Mouse (Mus musculus) midbrain, embryonic 13.5 days (tissue): ENCODE measurements around the gene Tgfb2. TPM values are rescaled to one million over a fixed set of nuclear protein-coding genes. Genes with fewer than 3 reads are reported as not detected.

Experiments
- ATAC-seq: fragments of 200-750 bp; cut with Nextera tagmentation; 2 replicates; pipeline ENCODE4 v1.8.0; 2017; ENCODE audit warnings: mild to moderate bottlenecking, moderate TSS enrichment, moderate library complexity
- H3K27ac ChIP-seq: fragments of 300-500 bp; sonication (generic); 2 replicates; pipeline ENCODE4 v1.5.1; 2015; ENCODE audit warnings: inconsistent platforms, mild to moderate bottlenecking, moderate library complexity
- H3K27me3 ChIP-seq: fragments of 300-500 bp; sonication (generic); 2 replicates; pipeline ENCODE4 v1.6.1; 2015; ENCODE audit warnings: mild to moderate bottlenecking, inconsistent platforms
- H3K36me3 ChIP-seq: fragments of 300-500 bp; sonication (generic); 2 replicates; pipeline ENCODE4 v1.6.1; 2015; ENCODE audit warnings: mild to moderate bottlenecking, inconsistent platforms
- H3K4me1 ChIP-seq: fragments of 300-500 bp; sonication (generic); replicated peaks from 2 replicates; pipeline ENCODE4 v1.6.1; 2015; ENCODE audit warnings: inconsistent platforms
- H3K4me2 ChIP-seq: fragments of 300-500 bp; sonication (generic); replicated peaks from 2 replicates; pipeline ENCODE4 v1.6.1; 2015; ENCODE audit warnings: moderate library complexity, mild to moderate bottlenecking, inconsistent platforms
- H3K4me3 ChIP-seq: fragments of 300-500 bp; sonication (generic); replicated peaks from 2 replicates; pipeline ENCODE4 v1.5.1; 2015; ENCODE audit warnings: mild to moderate bottlenecking, inconsistent platforms
- H3K9ac ChIP-seq: fragments of 300-500 bp; sonication (generic); replicated peaks from 2 replicates; pipeline ENCODE4 v1.6.1; 2015; ENCODE audit warnings: mild to moderate bottlenecking, inconsistent platforms
- H3K9me3 ChIP-seq: fragments of 300-500 bp; sonication (generic); 2 replicates; pipeline ENCODE4 v1.6.1; 2016; ENCODE audit warnings: mild to moderate bottlenecking, inconsistent platforms
- WGBS: fragments of 180-500 bp; shearing (Covaris S2); methylation state at CpG from one replicate; pipeline ENCODE4 v1.1.7; 2015; 5-methylcytosine and 5-hydroxymethylcytosine counted together
- polyA plus RNA-seq: library from polyadenylated mRNA; unstranded; fragments of >200 nt; fragmentation: Nextera tagmentation; extraction: Ambion mirVana; gene quantifications from 2 replicates; pipeline ENCODE4 v1.2.1, GENCODE M21; 2015

Tgfb2 gene
- polyA plus RNA-seq, 1 experiment from 2014 or later, result 11.1 TPM

- WGBS, result 92% methylated on average over 5 of the region's 5 CpGs
- Histone ChIP-seq H3K9ac (no peak overlapping the region), H3K27ac (no peak overlapping the region), H3K9me3 (no peaks in the 10 kb centered on the region), H3K27me3 (no peaks in the 10 kb centered on the region), H3K36me3 (peaks cover 36% of the 10 kb centered on the region), H3K4me2 (no peak overlapping the region), H3K4me1 (no peaks in the 10 kb centered on the region), H3K4me3 (no peak overlapping the region)
- ATAC-seq, result no peak
Measured at GRCm38 (mm10) chr1:186718881-186719280, 13.1 kb upstream of the Tgfb2 start.

- 85% methylated on average over 17 of the region's 17 CpGs for WGBS
Measured at GRCm38 (mm10) chr1:186714980-186715896, 9.4 kb upstream of the Tgfb2 start.

DNA sequence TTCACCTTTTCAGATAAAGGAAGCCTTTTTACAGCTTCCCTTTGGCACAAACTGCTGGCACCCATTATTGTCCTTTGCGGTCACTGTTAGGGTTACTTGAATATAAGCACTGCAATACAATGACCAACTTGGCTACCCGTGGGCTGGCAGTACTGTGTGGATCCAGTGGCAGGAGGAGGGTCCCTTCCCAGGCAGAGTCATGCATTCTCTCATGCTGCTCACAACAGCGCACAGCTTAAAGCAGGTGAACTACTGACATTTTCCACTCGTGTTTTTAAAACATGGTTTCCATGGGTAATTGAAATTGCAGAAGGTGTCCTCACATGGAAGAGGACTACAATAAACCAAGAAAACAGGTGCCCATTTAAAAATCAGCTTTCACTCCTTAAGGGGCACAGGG, 8.4 kb upstream of the Tgfb2 start:
- Histone ChIP-seq H3K4me1 (no peaks in the 10 kb centered on the region), H3K4me3 (no peak overlapping the region), H3K9me3 (no peaks in the 10 kb centered on the region), H3K4me2 (no peak overlapping the region), H3K27ac (no peak overlapping the region), H3K36me3 (peaks cover 16% of the 10 kb centered on the region), H3K9ac (no peak overlapping the region), H3K27me3 (no peaks in the 10 kb centered on the region)
- no peak for ATAC-seq
- WGBS, result 90% methylated on average over 4 of the region's 4 CpGs

More at GRCm38 (mm10) chr1:186714980-186715896, 9.4 kb upstream of the Tgfb2 start:
- Histone ChIP-seq H3K36me3 (peaks cover 27% of the 10 kb centered on the region), H3K27ac (no peak overlapping the region), H3K4me1 (no peaks in the 10 kb centered on the region), H3K4me3 (no peak overlapping the region), H3K9ac (no peak overlapping the region), H3K4me2 (no peak overlapping the region), H3K27me3 (no peaks in the 10 kb centered on the region), H3K9me3 (no peaks in the 10 kb centered on the region)
- no peak for ATAC-seq

GRCm38 (mm10) chr1:186712802-186713471, 7.1 kb upstream of the Tgfb2 start:
- Histone ChIP-seq H3K36me3 (peaks cover 16% of the 10 kb centered on the region), H3K9me3 (no peaks in the 10 kb centered on the region), H3K4me1 (no peaks in the 10 kb centered on the region), H3K4me3 (no peak overlapping the region), H3K27me3 (0 out of 2 replicates have a peak, but pooled peaks cover 5% of the 10 kb centered on the region), H3K4me2 (no peak overlapping the region), H3K9ac (no peak overlapping the region), H3K27ac (no peak overlapping the region)
- peak; percentile 60; the same call in 1 of the 2 replicates for ATAC-seq
- 2% methylated on average over 3 of the region's 3 CpGs for WGBS

DNA sequence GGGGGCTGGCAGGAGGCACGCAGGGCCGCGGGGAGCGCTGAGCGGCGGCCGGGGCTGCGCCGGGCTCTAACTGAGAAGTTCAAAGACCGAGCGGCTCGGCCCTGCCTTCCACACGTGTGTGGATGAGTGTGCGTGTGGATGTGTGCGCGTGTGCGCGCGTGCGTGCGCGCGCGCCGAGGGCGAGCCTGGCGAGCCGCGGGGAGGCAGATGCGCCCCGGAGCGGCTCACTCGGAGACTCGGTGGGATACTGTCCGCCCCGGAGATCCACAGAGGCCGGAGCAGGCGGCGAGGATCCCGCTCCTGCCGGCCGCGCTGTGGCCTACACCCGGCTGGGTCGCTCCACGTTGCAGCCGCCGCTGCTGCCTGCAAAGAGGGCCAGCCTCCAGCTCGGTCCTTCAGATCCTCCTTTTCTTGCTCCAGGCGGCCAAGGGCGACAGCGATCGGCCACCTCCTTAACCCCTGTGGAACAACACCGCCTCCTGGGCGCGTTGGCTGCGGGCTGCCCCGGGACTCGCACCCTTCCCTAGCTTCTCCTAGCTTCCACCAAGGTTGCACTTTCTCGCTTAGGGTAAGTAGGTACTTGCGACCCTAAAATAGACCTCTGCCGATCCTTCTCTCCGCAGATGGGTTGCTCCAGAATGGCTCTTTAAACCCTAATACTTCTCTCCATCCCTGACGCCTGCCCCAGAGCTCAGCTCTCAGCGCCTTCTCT, 430 bp downstream of the Tgfb2 start:
- H3K4me1 ChIP-seq, result peaks cover 31% of the 10 kb centered on the region
- peak; percentile 87 for ATAC-seq
- no peaks in the 10 kb centered on the region for H3K9me3 ChIP-seq
- under 1% methylated on average over 51 of the region's 65 CpGs for WGBS
- no peaks in the 10 kb centered on the region for H3K36me3 ChIP-seq
- peaks cover 45% of the 10 kb centered on the region for H3K27me3 ChIP-seq
- peak overlapping the region; percentile 95 for H3K4me2 ChIP-seq
- peak overlapping the region; percentile 65 for H3K4me3 ChIP-seq
- H3K9ac ChIP-seq, result peak overlapping the region; percentile 73
- H3K27ac ChIP-seq, result peak overlapping the region; percentile 31; the same call in 1 of the 2 replicates

GRCm38 (mm10) chr1:186703980-186704701, 1.6 kb downstream of the Tgfb2 start:
- Histone ChIP-seq H3K9me3 (no peaks in the 10 kb centered on the region), H3K36me3 (no peaks in the 10 kb centered on the region), H3K9ac (peak overlapping the region; percentile 60), H3K4me3 (peak overlapping the region; percentile 65), H3K4me1 (peaks cover 31% of the 10 kb centered on the region), H3K27ac (no peak overlapping the region), H3K4me2 (peak overlapping the region; percentile 95), H3K27me3 (peaks cover 45% of the 10 kb centered on the region)
- 1% methylated on average over 36 of the region's 36 CpGs for WGBS
- no peak for ATAC-seq

DNA sequence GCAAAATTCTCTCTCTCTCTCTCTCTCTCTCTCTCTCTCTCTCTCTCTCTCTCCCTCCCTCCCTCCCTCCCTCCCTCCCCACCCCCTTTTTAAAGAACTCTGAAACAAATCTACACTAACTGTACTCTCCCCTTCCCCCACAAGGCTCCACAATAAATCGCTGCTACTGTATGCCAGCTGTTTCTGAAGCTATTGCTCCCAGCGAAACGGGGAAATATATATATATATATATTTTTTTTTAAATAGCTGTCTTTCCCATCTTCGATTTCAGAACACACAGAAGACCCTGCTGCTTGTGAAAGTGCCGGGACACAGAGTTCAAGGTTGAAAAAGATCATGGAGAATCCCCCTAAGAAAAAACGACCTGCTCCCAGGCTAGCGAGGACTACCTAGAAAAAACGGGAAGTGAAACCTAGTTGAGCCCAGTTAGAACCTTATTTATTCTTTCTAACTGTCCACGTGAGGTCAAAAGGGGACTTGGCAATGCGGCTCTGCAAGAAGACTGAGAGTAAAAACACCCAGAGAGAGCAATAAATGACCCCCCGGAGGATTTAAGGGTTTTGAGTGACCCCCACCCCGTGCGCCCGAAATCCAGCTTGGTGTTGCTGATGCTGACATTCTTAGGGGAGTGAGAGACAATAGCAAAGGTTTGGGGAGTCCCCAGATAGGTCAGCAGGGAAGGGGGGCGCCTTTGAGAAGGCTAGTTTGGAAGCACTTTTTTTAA, 2.4 kb downstream of the Tgfb2 start:
- Histone ChIP-seq H3K4me3 (peak overlapping the region; percentile 65), H3K4me1 (peaks cover 31% of the 10 kb centered on the region), H3K27ac (no peak overlapping the region), H3K9me3 (no peaks in the 10 kb centered on the region), H3K36me3 (no peaks in the 10 kb centered on the region), H3K27me3 (peaks cover 45% of the 10 kb centered on the region), H3K9ac (peak overlapping the region; percentile 60), H3K4me2 (peak overlapping the region; percentile 95)
- 1% methylated on average over 15 of the region's 15 CpGs for WGBS
- ATAC-seq, result no peak

- Histone ChIP-seq H3K4me3 (peak overlapping the region; percentile 25), H3K9ac (no peak overlapping the region), H3K4me2 (peak overlapping the region; percentile 95), H3K27me3 (peaks cover 38% of the 10 kb centered on the region), H3K9me3 (no peaks in the 10 kb centered on the region), H3K27ac (no peak overlapping the region), H3K36me3 (no peaks in the 10 kb centered on the region), H3K4me1 (peaks cover 31% of the 10 kb centered on the region)
- ATAC-seq, result no peak
- 29% methylated on average over 15 of the region's 15 CpGs for WGBS
Measured at GRCm38 (mm10) chr1:186702391-186703255, 3.2 kb downstream of the Tgfb2 start.

- no peak for ATAC-seq
- no peak overlapping the region for H3K27ac ChIP-seq
- H3K4me3 ChIP-seq, result no peak overlapping the region
- 78% methylated on average over 8 of the region's 8 CpGs for WGBS
- no peaks in the 10 kb centered on the region for H3K36me3 ChIP-seq
- H3K4me2 ChIP-seq, result no peak overlapping the region
- H3K9ac ChIP-seq, result no peak overlapping the region
- peaks cover 31% of the 10 kb centered on the region for H3K4me1 ChIP-seq
- H3K27me3 ChIP-seq, result peaks cover 31% of the 10 kb centered on the region
- H3K9me3 ChIP-seq, result no peaks in the 10 kb centered on the region
Measured at GRCm38 (mm10) chr1:186701206-186701905, 4.4 kb downstream of the Tgfb2 start.

GRCm38 (mm10) chr1:186700496-186700895, 5.3 kb downstream of the Tgfb2 start:
- no peak for ATAC-seq
- no peaks in the 10 kb centered on the region for H3K9me3 ChIP-seq
- no peaks in the 10 kb centered on the region for H3K36me3 ChIP-seq
- peaks cover 26% of the 10 kb centered on the region for H3K4me1 ChIP-seq
- WGBS, result 91% methylated on average over 3 of the region's 3 CpGs
- no peak overlapping the region for H3K4me3 ChIP-seq
- H3K9ac ChIP-seq, result no peak overlapping the region
- H3K27ac ChIP-seq, result no peak overlapping the region
- H3K4me2 ChIP-seq, result no peak overlapping the region
- H3K27me3 ChIP-seq, result peaks cover 26% of the 10 kb centered on the region
